ENCODE assay signal across 7 mouse cellular contexts in genomic region chr2:124611226-124611625, GRCm38 (mm10).
A peak's percentile ranks its signal among the peaks of the same experiment; 100 is the strongest.
DNase-seq lines count a peak whose midpoint lies in the region; ATAC-seq and TF ChIP-seq lines count a peak whose summit lies in the region.

No protein-coding gene starts in this region.

- H3K27me3 ChIP-seq in lung, embryonic 15.5 days: peaks cover 12% of the 10 kb centered on the region; the same call in 1 of the 2 replicates
- no peaks in the 10 kb centered on the region for H3K27me3 ChIP-seq in forebrain, postnatal 0 days (ENCODE audit: insufficient read depth, low read length)
- peaks cover 30% of the 10 kb centered on the region for H3K27me3 ChIP-seq in liver, embryonic 11.5 days (replicated peaks; ENCODE audit: control insufficient read depth, insufficient read depth, low read length)
- no peaks in the 10 kb centered on the region for H3K27me3 ChIP-seq in stomach, embryonic 15.5 days (replicated peaks)

- H3K4me2 ChIP-seq in lung, embryonic 15.5 days: peak overlapping the region; percentile 90
- H3K4me2 ChIP-seq in forebrain, postnatal 0 days (ENCODE audit: low read depth): peak overlapping the region; percentile 99
- H3K4me2 ChIP-seq in liver, embryonic 11.5 days: peak overlapping the region; percentile 78
- H3K4me2 ChIP-seq in stomach, embryonic 15.5 days: peak overlapping the region; percentile 83

- no peaks in the 10 kb centered on the region for H3K36me3 ChIP-seq in lung, embryonic 15.5 days
- H3K36me3 ChIP-seq in forebrain, postnatal 0 days (ENCODE audit: insufficient read depth): no peaks in the 10 kb centered on the region
- no peaks in the 10 kb centered on the region for H3K36me3 ChIP-seq in liver, embryonic 11.5 days (ENCODE audit: control insufficient read depth, insufficient read depth, low read length)
- H3K36me3 ChIP-seq in stomach, embryonic 15.5 days: no peaks in the 10 kb centered on the region

- no peak for TF ChIP-seq CTCF in forebrain, postnatal 0 days (IDR thresholded peaks at IDR 0.05; ENCODE audit: low read depth)

- peak overlapping the region; percentile 83 for H3K9ac ChIP-seq in lung, embryonic 15.5 days
- H3K9ac ChIP-seq in forebrain, postnatal 0 days: peak overlapping the region; percentile 70
- H3K9ac ChIP-seq in liver, embryonic 11.5 days (ENCODE audit: low read depth, low read length): 0 out of 2 replicates have a peak overlapping the region, but pooled peaks have one; percentile 6
- H3K9ac ChIP-seq in stomach, embryonic 15.5 days: peak overlapping the region; percentile 68; the same call in 1 of the 2 replicates

- peak overlapping the region; percentile 99 for H3K27ac ChIP-seq in lung, embryonic 15.5 days
- H3K27ac ChIP-seq in forebrain, postnatal 0 days (ENCODE audit: low read depth, low read length): no peak overlapping the region
- H3K27ac ChIP-seq in liver, embryonic 11.5 days (ENCODE audit: low read depth, low read length): no peak overlapping the region; the same call in 1 of the 2 replicates
- H3K27ac ChIP-seq in stomach, embryonic 15.5 days: peak overlapping the region; percentile 98; the same call in 1 of the 2 replicates

- 9% methylated on average over 13 of the region's 13 CpGs for WGBS in lung, embryonic 15.5 days
- 16% methylated on average over 13 of the region's 13 CpGs for WGBS in forebrain, postnatal 0 days
- WGBS in liver, embryonic 11.5 days: 18% methylated on average over 13 of the region's 13 CpGs
- 11% methylated on average over 13 of the region's 13 CpGs for WGBS in stomach, embryonic 15.5 days

- no peak for DNase-seq in lung, postnatal 25 days (ENCODE audit: low spot score)
- DNase-seq in forebrain, postnatal 0 days: no peak
- no peak for DNase-seq in liver, embryonic 11.5 days (ENCODE audit: low spot score)
- no peak for DNase-seq in adrenal gland, postnatal 4 days (ENCODE audit: low spot score in 2 of 2)
- DNase-seq in thymus, adult 18-20 months: no peak

- no peak for ATAC-seq in lung, embryonic 15.5 days (ENCODE audit: borderline replicate concordance, extremely low read depth, low FRiP score, low TSS enrichment)
- ATAC-seq in forebrain, postnatal 0 days: no peak
- no peak for ATAC-seq in liver, embryonic 11.5 days (replicated peaks; ENCODE audit: low FRiP score)
- no peak for ATAC-seq in stomach, embryonic 15.5 days (ENCODE audit: insufficient read depth, low FRiP score, low read depth)

- peak overlapping the region; percentile 80 for H3K4me3 ChIP-seq in lung, embryonic 15.5 days
- peak overlapping the region; percentile 75 for H3K4me3 ChIP-seq in forebrain, postnatal 0 days (ENCODE audit: low read depth, low read length)
- peak overlapping the region; percentile 63 for H3K4me3 ChIP-seq in liver, embryonic 11.5 days (ENCODE audit: low read depth, low read length)
- H3K4me3 ChIP-seq in stomach, embryonic 15.5 days (replicated peaks): peak overlapping the region; percentile 81

- H3K4me1 ChIP-seq in lung, embryonic 15.5 days: peaks cover 33% of the 10 kb centered on the region
- H3K4me1 ChIP-seq in forebrain, postnatal 0 days (ENCODE audit: insufficient read depth): peaks cover 12% of the 10 kb centered on the region; the same call in 1 of the 2 replicates
- peaks cover under 1% of the 10 kb centered on the region; the same call in 1 of the 2 replicates for H3K4me1 ChIP-seq in liver, embryonic 11.5 days (replicated peaks; ENCODE audit: control insufficient read depth, insufficient read depth, low read length)
- peaks cover 8% of the 10 kb centered on the region; the same call in 1 of the 2 replicates for H3K4me1 ChIP-seq in stomach, embryonic 15.5 days

- no peaks in the 10 kb centered on the region for H3K9me3 ChIP-seq in lung, embryonic 15.5 days
- H3K9me3 ChIP-seq in forebrain, postnatal 0 days (ENCODE audit: low read length): no peaks in the 10 kb centered on the region
- H3K9me3 ChIP-seq in liver, embryonic 11.5 days (ENCODE audit: control insufficient read depth, low read length): no peaks in the 10 kb centered on the region
- H3K9me3 ChIP-seq in stomach, embryonic 15.5 days: no peaks in the 10 kb centered on the region

Comparison
In these comparisons a context has a peak if more than half of its experiments do, and no peak if none do; other contexts are left out.
1. H3K27ac ChIP-seq: peak in lung, embryonic 15.5 days (single experiment) and stomach, embryonic 15.5 days (single experiment); none in forebrain, postnatal 0 days (single experiment) and liver, embryonic 11.5 days (single experiment).
2. H3K9ac ChIP-seq: peak in every context shown above with its lines; median percentile 83 in lung, embryonic 15.5 days; 70 in forebrain, postnatal 0 days; 68 in stomach, embryonic 15.5 days; 6 in liver, embryonic 11.5 days.
3. Peak in every context shown above with its lines, with median percentiles within 50 percentile points of each other: H3K4me2 ChIP-seq and H3K4me3 ChIP-seq.